Mouse (Mus musculus) myocyte (in vitro differentiated cells): ENCODE results near the gene Adamts4. TPM values are rescaled to one million over a fixed set of nuclear protein-coding genes. Genes with fewer than 3 reads are reported as not detected.
A peak's percentile ranks its signal among the peaks of the same experiment; 100 is the strongest.
"Not testable (repeated sequence)": the region's sequence is repeated elsewhere in the genome, so short reads cannot be mapped to it uniquely, and the experiment has no call there.

ENCODE experiments used
- H3K27me3 ChIP-seq: one replicate; pipeline ENCODE4 v1.6.1; 2011; ENCODE audit not compliant: control insufficient read depth, insufficient read depth, insufficient read length
- H3K36me3 ChIP-seq: one replicate; pipeline ENCODE4 v1.6.1; 2011; ENCODE audit not compliant: control insufficient read depth, insufficient read depth
- H3K4me2 ChIP-seq: one replicate; pipeline ENCODE4 v1.6.1; 2011; ENCODE audit warnings: low read depth, control low read depth
- H3K4me3 ChIP-seq: one replicate; pipeline ENCODE4 v1.5.1; 2011; ENCODE audit warnings: mild to moderate bottlenecking, control low read depth, moderate library complexity
- H3K79me2 ChIP-seq: one replicate; pipeline ENCODE4 v1.6.1; 2011; ENCODE audit not compliant: control insufficient read depth, insufficient read depth
- H3ac ChIP-seq: one replicate; pipeline ENCODE4 v1.6.1; 2011; ENCODE audit not compliant: control insufficient read depth, insufficient read length
- CEBPB ChIP-seq: IDR thresholded peaks from 2 replicates; pipeline ENCODE4 v1.6.1; 2011; ENCODE audit warnings: mild to moderate bottlenecking, moderate library complexity; ENCODE audit not compliant: poor library complexity, insufficient read depth, severe bottlenecking
- E2F4 ChIP-seq: IDR thresholded peaks from one replicate; pipeline ENCODE4 v1.6.1; 2011; ENCODE audit warnings: mild to moderate bottlenecking, control low read depth, moderate library complexity; ENCODE audit not compliant: insufficient read depth
- MAX ChIP-seq: IDR thresholded peaks from one replicate; pipeline ENCODE4 v1.6.1; 2011; ENCODE audit warnings: low read depth, mild to moderate bottlenecking, control low read depth
- MYOD1 ChIP-seq, 3 experiments: IDR thresholded peaks; one replicate each; pipeline ENCODE4 v1.6.1; 2011; ENCODE audit warnings: control low read depth in 2 of 3, low read depth in 2 of 3, mild to moderate bottlenecking in 2 of 3, moderate library complexity in 1 of 3; ENCODE audit not compliant: insufficient read length in 2 of 3, control insufficient read depth in 1 of 3
- MYOG ChIP-seq, 3 experiments: IDR thresholded peaks; one replicate each; pipeline ENCODE4 v1.6.1; 2011; ENCODE audit warnings: control low read depth in 2 of 3, low read depth in 2 of 3, mild to moderate bottlenecking in 2 of 3; ENCODE audit not compliant: insufficient read length in 2 of 3, control insufficient read depth in 1 of 3, insufficient read depth in 1 of 3
- POLR2A ChIP-seq: IDR thresholded peaks from one replicate; pipeline ENCODE4 v1.6.1; 2011; ENCODE audit warnings: low read depth, mild to moderate bottlenecking, control low read depth, moderate library complexity; ENCODE audit not compliant: insufficient read length
- POLR2AphosphoS2 ChIP-seq: IDR thresholded peaks from one replicate; pipeline ENCODE4 v1.6.1; 2011; ENCODE audit warnings: low read depth, control low read depth; ENCODE audit not compliant: insufficient read length
- REST ChIP-seq: IDR thresholded peaks from one replicate; pipeline ENCODE4 v1.6.1; 2011; ENCODE audit warnings: mild to moderate bottlenecking, control low read depth, moderate library complexity; ENCODE audit not compliant: insufficient read depth, insufficient read length
- SRF ChIP-seq: IDR thresholded peaks from one replicate; pipeline ENCODE4 v1.6.1; 2011; ENCODE audit warnings: low read depth; ENCODE audit not compliant: control insufficient read depth, insufficient read length
- TCF12 ChIP-seq: IDR thresholded peaks from one replicate; pipeline ENCODE4 v1.6.1; 2011; ENCODE audit warnings: mild to moderate bottlenecking, control low read depth; ENCODE audit not compliant: poor library complexity, insufficient read depth, severe bottlenecking
- TCF3 ChIP-seq: IDR thresholded peaks from one replicate; pipeline ENCODE4 v1.6.1; 2011; ENCODE audit warnings: low read depth, control low read depth; ENCODE audit not compliant: insufficient read length
- USF1 ChIP-seq: IDR thresholded peaks from one replicate; pipeline ENCODE4 v1.6.1; 2011; ENCODE audit warnings: low read depth, mild to moderate bottlenecking, control low read depth, moderate library complexity
- polyA plus RNA-seq: library from polyadenylated mRNA; unstranded; fragments of >200 nt; fragmentation: generic; extraction: Trizol; gene quantifications from one replicate; pipeline ENCODE4 v1.2.1, GENCODE M21; 2012; ENCODE audit warnings: missing spikeins

Gene Adamts4
- polyA plus RNA-seq, 1 experiment: 15.0 TPM

DNA sequence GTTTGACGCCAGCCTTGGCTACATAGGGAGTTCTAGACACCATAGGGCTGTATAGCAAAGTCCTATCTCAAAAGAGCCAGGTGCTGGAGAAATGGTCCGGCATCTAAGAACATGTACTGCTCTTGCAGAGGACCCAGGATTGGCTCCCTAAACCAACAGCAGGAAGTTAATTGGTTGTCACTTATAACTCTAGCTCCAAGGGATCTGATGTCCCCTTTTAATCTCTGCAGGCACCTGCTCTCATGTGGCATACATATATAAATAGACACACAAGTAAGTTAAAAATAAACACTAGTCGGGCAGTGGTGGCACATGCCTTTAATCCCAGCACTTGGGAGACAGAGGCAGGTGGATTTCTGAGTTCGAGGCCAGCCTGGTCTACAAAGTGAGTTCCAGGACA is 14.4 kb upstream of the Adamts4 start:
- Histone ChIP-seq H3K36me3 (peaks cover 42% of the 10 kb centered on the region), H3K4me3 (no peak overlapping the region)

DNA sequence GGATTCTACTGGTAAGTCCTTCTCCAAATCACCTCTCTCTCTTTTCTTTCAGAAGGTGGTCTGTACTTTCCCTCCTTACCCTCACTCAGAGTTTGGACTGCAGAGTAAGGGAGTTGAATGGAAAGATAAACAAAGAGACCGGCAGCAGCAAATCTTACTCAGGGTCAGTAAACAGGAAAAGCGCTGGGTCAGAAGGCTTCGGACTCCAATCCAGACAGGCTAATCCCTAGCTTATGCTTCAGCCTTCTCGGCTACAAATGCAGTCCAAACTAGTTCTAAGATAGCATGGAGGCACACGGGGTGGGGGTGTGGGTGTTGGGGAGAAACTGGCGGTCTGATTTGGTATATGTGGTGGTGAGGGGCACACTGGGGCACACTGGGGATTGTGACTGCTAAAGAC is 12.8 kb upstream of the Adamts4 start:
- H3K4me2 ChIP-seq: no peak overlapping the region
- H3K36me3 ChIP-seq: peaks cover 42% of the 10 kb centered on the region
- no peaks in the 10 kb centered on the region for H3K27me3 ChIP-seq
- no peak overlapping the region for H3K4me3 ChIP-seq
- TF ChIP-seq SRF (no peak), TCF12 (no peak), POLR2A (no peak), USF1 (no peak), MYOD1 (IDR thresholded peaks at IDR 0.05; ENCODE audit: control insufficient read depth in 1 of 3, insufficient read length in 2 of 3, low read depth in 2 of 3) (no peak), CEBPB (no peak), REST (no peak), POLR2AphosphoS2 (no peak), TCF3 (no peak), MYOG (IDR thresholded peaks at IDR 0.05; ENCODE audit: control insufficient read depth in 1 of 3, insufficient read depth in 1 of 3, insufficient read length in 2 of 3, low read depth in 2 of 3) (no peak)
- no peak overlapping the region for H3ac ChIP-seq
- H3K79me2 ChIP-seq: no peaks in the 10 kb centered on the region

More for the DNA sequence above, 14.4 kb upstream of the Adamts4 start:
- Histone ChIP-seq H3K4me2 (peak overlapping the region; percentile 15), H3ac (no peak overlapping the region), H3K27me3 (no peaks in the 10 kb centered on the region), H3K79me2 (no peaks in the 10 kb centered on the region)
- TF ChIP-seq USF1 (no peak), REST (no peak), MYOD1 (IDR thresholded peaks at IDR 0.05; ENCODE audit: control insufficient read depth in 1 of 3, insufficient read length in 2 of 3, low read depth in 2 of 3) (no peak), E2F4 (no peak), POLR2A (no peak)

DNA sequence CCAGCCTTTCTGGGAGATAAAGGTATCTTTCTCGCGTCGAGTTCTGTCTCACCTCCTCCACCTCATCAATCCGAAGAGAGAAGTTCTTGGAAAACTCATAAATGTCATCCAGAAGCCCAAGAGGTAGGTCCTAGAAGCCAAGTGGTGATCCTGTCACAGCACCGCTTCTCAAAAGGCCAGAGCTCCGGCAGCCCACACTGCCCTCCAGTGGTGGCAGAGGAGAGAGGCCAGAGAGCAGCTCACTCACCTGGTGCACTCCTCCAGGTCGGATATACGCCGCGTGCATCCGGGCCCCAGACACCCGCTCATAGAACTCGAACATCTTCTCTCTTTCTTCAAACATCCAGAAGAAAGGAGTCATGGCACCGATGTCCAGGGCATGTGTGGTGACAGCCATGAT is 11.8 kb upstream of the Adamts4 start:
- H3K4me3 ChIP-seq: no peak overlapping the region
- peaks cover 3% of the 10 kb centered on the region for H3K79me2 ChIP-seq
- H3K36me3 ChIP-seq: peaks cover 35% of the 10 kb centered on the region
- no peaks in the 10 kb centered on the region for H3K27me3 ChIP-seq
- no peak overlapping the region for H3ac ChIP-seq
- TF ChIP-seq E2F4: no peak
- TF ChIP-seq CEBPB: no peak
- TF ChIP-seq MYOD1 (IDR thresholded peaks at IDR 0.05; ENCODE audit: control insufficient read depth in 1 of 3, insufficient read length in 2 of 3, low read depth in 2 of 3): no peak
- no peak for TF ChIP-seq POLR2A
- H3K4me2 ChIP-seq: no peak overlapping the region

DNA sequence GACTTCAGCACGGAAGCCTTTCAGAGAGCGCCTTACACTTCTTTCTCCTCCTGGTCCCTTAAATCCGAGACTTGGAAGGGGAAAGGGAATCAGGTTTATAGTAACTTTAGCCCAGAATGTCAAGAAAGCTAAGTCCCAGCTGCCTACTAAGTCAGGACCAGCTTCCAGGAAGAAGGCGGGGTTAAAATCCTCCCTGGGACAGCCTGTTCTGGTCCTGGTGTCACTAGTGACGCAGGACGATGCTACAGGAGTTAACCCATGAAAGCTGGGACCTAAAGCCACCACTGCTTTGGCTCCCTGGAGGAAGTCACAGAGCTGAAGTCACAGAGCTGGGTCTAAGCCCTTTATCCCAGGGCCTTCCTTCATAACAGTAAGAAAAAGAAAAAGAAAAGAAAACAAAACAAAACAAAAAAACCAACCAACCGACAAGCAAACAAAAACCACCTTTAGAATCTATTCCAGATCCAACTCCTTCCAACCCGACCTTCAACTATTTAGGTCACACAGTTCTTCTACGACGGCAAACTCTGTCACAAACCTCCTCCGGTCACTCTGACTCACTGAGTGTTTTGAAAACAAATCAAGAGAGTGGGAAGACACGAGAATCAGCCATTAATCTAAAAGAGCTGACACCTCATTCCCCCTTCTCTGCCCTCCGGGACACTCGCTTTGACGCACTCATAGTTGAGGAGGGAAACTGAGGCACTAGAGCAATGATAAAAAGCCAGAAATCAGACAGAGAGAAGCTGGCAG is 10.1 kb upstream of the Adamts4 start:
- Histone ChIP-seq H3K27me3 (no peaks in the 10 kb centered on the region), H3K4me2 (no peak overlapping the region), H3K79me2 (peaks cover 14% of the 10 kb centered on the region), H3K36me3 (peaks cover 25% of the 10 kb centered on the region), H3K4me3 (no peak overlapping the region), H3ac (no peak overlapping the region)
- no peak for TF ChIP-seq TCF3
- TF ChIP-seq MAX: no peak
- TF ChIP-seq E2F4: no peak
- TF ChIP-seq USF1: no peak
- TF ChIP-seq SRF: no peak
- no peak for TF ChIP-seq CEBPB
- TF ChIP-seq MYOG (IDR thresholded peaks at IDR 0.05; ENCODE audit: control insufficient read depth in 1 of 3, insufficient read depth in 1 of 3, insufficient read length in 2 of 3, low read depth in 2 of 3): no peak
- no peak for TF ChIP-seq TCF12
- no peak for TF ChIP-seq POLR2AphosphoS2
- TF ChIP-seq REST: no peak
- TF ChIP-seq POLR2A: no peak
- TF ChIP-seq MYOD1 (IDR thresholded peaks at IDR 0.05; ENCODE audit: control insufficient read depth in 1 of 3, insufficient read length in 2 of 3, low read depth in 2 of 3): no peak

DNA sequence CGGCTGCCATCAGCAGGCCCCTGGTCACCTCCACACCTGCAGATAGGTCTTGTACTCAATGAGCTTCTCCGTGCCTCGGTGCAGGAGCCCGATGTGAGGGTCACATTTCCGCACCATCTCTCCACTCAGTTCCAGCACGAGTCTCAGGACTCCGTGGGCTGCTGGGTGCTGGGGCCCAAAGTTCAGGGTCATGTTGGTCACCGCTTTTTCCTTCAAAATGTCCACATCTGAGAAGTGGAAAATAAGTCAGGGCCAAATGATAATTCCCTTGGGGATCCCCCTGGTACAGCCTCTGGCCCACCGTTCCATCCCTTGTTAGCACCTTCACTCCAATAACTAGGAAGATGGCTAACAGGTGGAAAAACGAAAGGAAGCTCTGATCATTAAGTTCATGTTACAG is 9.3 kb upstream of the Adamts4 start:
- Histone ChIP-seq H3K4me2 (no peak overlapping the region), H3ac (no peak overlapping the region), H3K4me3 (no peak overlapping the region), H3K36me3 (peaks cover 18% of the 10 kb centered on the region), H3K79me2 (peaks cover 19% of the 10 kb centered on the region), H3K27me3 (no peaks in the 10 kb centered on the region)
- TF ChIP-seq POLR2A (no peak), USF1 (no peak), MAX (no peak), MYOG (IDR thresholded peaks at IDR 0.05; ENCODE audit: control insufficient read depth in 1 of 3, insufficient read depth in 1 of 3, insufficient read length in 2 of 3, low read depth in 2 of 3) (no peak), REST (no peak), TCF3 (no peak), TCF12 (no peak), CEBPB (no peak), POLR2AphosphoS2 (no peak), MYOD1 (IDR thresholded peaks at IDR 0.05; ENCODE audit: control insufficient read depth in 1 of 3, insufficient read length in 2 of 3, low read depth in 2 of 3) (no peak), SRF (no peak), E2F4 (no peak)

DNA sequence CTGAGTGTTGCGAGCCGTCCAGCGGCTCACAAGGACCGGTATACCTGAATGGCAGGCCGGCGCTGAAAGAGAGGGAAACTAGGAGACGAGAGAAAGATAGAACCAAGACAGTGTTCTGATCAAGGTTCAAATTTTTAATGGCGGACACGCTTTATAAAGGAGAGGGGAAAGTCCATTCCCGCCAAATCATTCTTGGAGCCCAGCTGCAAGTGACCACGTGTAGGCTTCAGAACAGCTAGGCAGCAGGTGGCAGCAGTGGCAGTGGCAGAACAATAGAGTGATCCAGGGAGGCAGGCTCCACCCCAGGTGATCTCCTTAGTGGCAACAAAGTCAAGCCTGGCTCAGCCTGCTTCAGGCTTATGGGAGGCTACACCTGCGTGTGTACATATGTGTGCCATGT is 8.3 kb upstream of the Adamts4 start:
- H3ac ChIP-seq, H3K27me3 ChIP-seq, H3K4me3 ChIP-seq, H3K4me2 ChIP-seq: not testable (repeated sequence)
- Histone ChIP-seq H3K36me3 (peaks cover 13% of the 10 kb centered on the region), H3K79me2 (peaks cover 29% of the 10 kb centered on the region)
